Mouse (Mus musculus) stomach, postnatal 0 days (tissue): ENCODE data around the gene Sytl2. TPM values are rescaled to one million over a fixed set of nuclear protein-coding genes. Genes with fewer than 3 reads are reported as not detected.
A peak's percentile ranks its signal among the peaks of the same experiment; 100 is the strongest.

Experiments
- ATAC-seq: fragments of 200-750 bp; cut with Nextera tagmentation; 2 replicates; pipeline ENCODE4 v1.8.0; 2017; ENCODE audit not compliant: low FRiP score, low TSS enrichment
- DNase-seq: peaks from one replicate; pipeline ENCODE4 v3.0.0-alpha.2; 2016; ENCODE audit warnings: low spot score
- H3K27ac ChIP-seq: fragments of 300-500 bp; sonication (generic); replicated peaks from 2 replicates; pipeline ENCODE4 v1.5.1; 2014; ENCODE audit warnings: mild to moderate bottlenecking, control low read depth
- H3K27me3 ChIP-seq: fragments of 300-500 bp; sonication (generic); 2 replicates; pipeline ENCODE4 v1.6.1; 2014; ENCODE audit warnings: low read length; ENCODE audit not compliant: control insufficient read depth, insufficient read depth
- H3K36me3 ChIP-seq: fragments of 300-500 bp; sonication (generic); 2 replicates; pipeline ENCODE4 v1.6.1; 2014; ENCODE audit warnings: low read length, mixed read lengths; ENCODE audit not compliant: control insufficient read depth, insufficient read depth
- H3K4me1 ChIP-seq: fragments of 300-500 bp; sonication (generic); replicated peaks from 2 replicates; pipeline ENCODE4 v1.6.1; 2014; ENCODE audit warnings: antibody characterized with exemption; ENCODE audit not compliant: control insufficient read depth, insufficient read depth
- H3K4me2 ChIP-seq: fragments of 300-500 bp; sonication (generic); replicated peaks from 2 replicates; pipeline ENCODE4 v1.6.1; 2014; ENCODE audit warnings: low read depth, mild to moderate bottlenecking, control low read depth, moderate library complexity
- H3K4me3 ChIP-seq: fragments of 300-500 bp; sonication (generic); 2 replicates; pipeline ENCODE4 v1.5.1; 2014; ENCODE audit warnings: low read depth, low read length, control low read depth
- H3K9ac ChIP-seq: fragments of 300-500 bp; sonication (generic); 2 replicates; pipeline ENCODE4 v1.6.1; 2014; ENCODE audit warnings: mild to moderate bottlenecking, low read length, control low read depth, mixed read lengths
- H3K9me3 ChIP-seq: fragments of 300-500 bp; sonication (generic); 2 replicates; pipeline ENCODE4 v1.6.1; 2016; ENCODE audit warnings: low read length; ENCODE audit not compliant: control insufficient read depth
- CTCF ChIP-seq: IDR thresholded peaks from 2 replicates; pipeline ENCODE4 v1.5.1; 2016; ENCODE audit warnings: antibody characterized with exemption, low read depth, mild to moderate bottlenecking, moderate library complexity
- EP300 ChIP-seq: optimal IDR thresholded peaks from 2 replicates; pipeline ENCODE3; 2016; ENCODE audit warnings: antibody characterized with exemption
- WGBS: fragments of 180-500 bp; shearing (Covaris S2); extraction: QIAGEN DNeasy Blood & Tissue Kit; methylation state at CpG from one replicate; pipeline ENCODE4 v1.1.7; 2014; 5-methylcytosine and 5-hydroxymethylcytosine counted together
- polyA plus RNA-seq: library from polyadenylated mRNA; unstranded; fragments of >200 nt; fragmentation: Nextera tagmentation; extraction: Ambion mirVana; gene quantifications from 2 replicates; pipeline ENCODE4 v1.2.1, GENCODE M21; 2015

Gene Sytl2
- polyA plus RNA-seq, 1 experiment from 2014 or later = 32.3 TPM

DNA sequence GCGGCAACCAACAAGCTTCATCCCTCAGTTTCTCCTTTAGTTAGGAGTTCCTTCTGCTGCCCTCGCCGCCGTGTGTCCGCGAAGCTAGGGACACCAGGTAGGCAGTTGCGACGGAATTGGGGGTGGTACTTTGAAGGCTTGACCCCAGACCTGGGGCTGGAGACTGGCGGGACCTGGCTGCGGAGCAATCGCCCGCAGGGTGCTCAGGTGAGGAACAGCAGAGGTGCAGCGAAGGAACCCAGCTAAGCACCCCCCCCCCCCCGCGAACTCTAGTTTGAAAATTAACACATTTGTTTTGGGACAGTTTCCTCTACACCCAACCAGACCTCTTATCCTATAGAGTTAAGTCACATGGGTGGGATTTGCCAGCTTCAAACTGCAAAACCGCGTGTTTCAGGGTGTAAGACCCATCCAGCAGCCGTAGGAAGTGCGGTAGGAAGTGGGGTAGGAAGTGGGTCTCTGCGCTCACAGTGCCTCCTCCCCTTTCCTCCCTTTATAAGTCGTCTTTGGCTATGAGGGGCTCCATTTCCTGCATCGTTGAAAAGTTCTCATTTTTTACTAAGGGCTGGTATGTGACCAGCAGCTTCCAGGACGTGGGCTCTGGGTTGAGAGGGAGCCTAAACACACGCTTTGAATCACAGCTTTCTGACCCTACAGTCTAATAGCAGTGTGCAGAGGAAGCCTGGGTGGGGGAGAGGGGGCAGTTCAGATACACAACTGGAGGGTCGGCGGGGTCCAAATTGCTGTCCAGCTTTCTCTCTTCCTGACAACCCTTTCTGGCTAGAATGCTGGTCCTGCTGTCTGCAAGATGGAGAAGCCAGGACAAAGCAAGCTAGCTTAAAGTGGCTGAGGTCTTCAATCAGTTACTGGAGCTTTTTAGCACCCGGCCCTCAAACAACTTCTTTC lies 848 bp downstream of the Sytl2 start:
- H3K4me1 ChIP-seq = no peaks in the 10 kb centered on the region
- ATAC-seq = peak; percentile 44
- H3K27me3 ChIP-seq = no peaks in the 10 kb centered on the region
- H3K36me3 ChIP-seq = no peaks in the 10 kb centered on the region
- H3K4me3 ChIP-seq = peak overlapping the region; percentile 55
- H3K4me2 ChIP-seq = peak overlapping the region; percentile 90
- 2% methylated on average over 27 of the region's 27 CpGs for WGBS
- peak overlapping the region; percentile 58 for H3K27ac ChIP-seq
- H3K9ac ChIP-seq = peak overlapping the region; percentile 61
- TF ChIP-seq CTCF (no peak), EP300 (no peak)
- no peaks in the 10 kb centered on the region for H3K9me3 ChIP-seq
- DNase-seq = no peak

DNA sequence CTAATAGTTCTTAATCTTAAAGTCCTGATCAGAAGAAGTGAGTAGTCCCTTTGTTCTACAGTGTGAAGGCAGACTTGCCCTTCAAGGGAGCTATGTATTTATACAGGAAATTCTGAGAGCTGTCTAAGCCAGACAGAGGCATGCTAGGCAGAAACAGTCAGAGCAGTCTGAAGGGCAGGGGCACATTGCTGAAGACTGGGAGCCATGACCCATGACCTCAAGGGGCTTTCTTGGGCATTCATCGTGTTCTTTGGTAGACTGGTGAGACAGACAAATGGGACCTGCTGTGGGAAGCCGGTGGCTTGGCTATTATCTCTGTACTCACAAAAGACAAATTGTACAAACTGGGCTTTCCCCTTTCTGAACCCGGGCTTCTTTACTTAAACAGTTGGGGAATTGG lies 4.0 kb downstream of the Sytl2 start:
- DNase-seq (no peak), ATAC-seq (no peak)
- H3K36me3 ChIP-seq = no peaks in the 10 kb centered on the region
- no peaks in the 10 kb centered on the region for H3K27me3 ChIP-seq
- no peak for TF ChIP-seq EP300
- no peak for TF ChIP-seq CTCF
- H3K4me3 ChIP-seq = no peak overlapping the region
- no peak overlapping the region for H3K4me2 ChIP-seq
- no peaks in the 10 kb centered on the region for H3K4me1 ChIP-seq
- 10% methylated on average over 3 of the region's 3 CpGs for whole genome bisulfite sequencing
- no peak overlapping the region for H3K9ac ChIP-seq
- H3K9me3 ChIP-seq = no peaks in the 10 kb centered on the region
- no peak overlapping the region for H3K27ac ChIP-seq

- Histone ChIP-seq H3K4me2 (no peak overlapping the region), H3K36me3 (no peaks in the 10 kb centered on the region), H3K9ac (no peak overlapping the region), H3K9me3 (no peaks in the 10 kb centered on the region), H3K27me3 (no peaks in the 10 kb centered on the region), H3K4me3 (no peak overlapping the region), H3K4me1 (no peaks in the 10 kb centered on the region), H3K27ac (no peak overlapping the region)
- ATAC-seq (no peak), DNase-seq (no peak)
- TF ChIP-seq EP300 (no peak), CTCF (no peak)
- WGBS = 92% methylated on average over 1 of the region's 1 CpGs
These were observed 4.9 kb downstream of the Sytl2 start for GRCm38 (mm10) chr7:90306968-90307367.

GRCm38 (mm10) chr7:90308003-90308402 lies 6.0 kb downstream of the Sytl2 start:
- no peak for TF ChIP-seq EP300
- no peak for TF ChIP-seq CTCF
- Histone ChIP-seq H3K27me3 (no peaks in the 10 kb centered on the region), H3K9me3 (no peaks in the 10 kb centered on the region), H3K4me2 (no peak overlapping the region), H3K36me3 (no peaks in the 10 kb centered on the region), H3K9ac (no peak overlapping the region), H3K4me3 (no peak overlapping the region), H3K4me1 (no peaks in the 10 kb centered on the region), H3K27ac (no peak overlapping the region)
- no peak for ATAC-seq
- 68% methylated on average over 6 of the region's 6 CpGs for WGBS
- no peak for DNase-seq

DNA sequence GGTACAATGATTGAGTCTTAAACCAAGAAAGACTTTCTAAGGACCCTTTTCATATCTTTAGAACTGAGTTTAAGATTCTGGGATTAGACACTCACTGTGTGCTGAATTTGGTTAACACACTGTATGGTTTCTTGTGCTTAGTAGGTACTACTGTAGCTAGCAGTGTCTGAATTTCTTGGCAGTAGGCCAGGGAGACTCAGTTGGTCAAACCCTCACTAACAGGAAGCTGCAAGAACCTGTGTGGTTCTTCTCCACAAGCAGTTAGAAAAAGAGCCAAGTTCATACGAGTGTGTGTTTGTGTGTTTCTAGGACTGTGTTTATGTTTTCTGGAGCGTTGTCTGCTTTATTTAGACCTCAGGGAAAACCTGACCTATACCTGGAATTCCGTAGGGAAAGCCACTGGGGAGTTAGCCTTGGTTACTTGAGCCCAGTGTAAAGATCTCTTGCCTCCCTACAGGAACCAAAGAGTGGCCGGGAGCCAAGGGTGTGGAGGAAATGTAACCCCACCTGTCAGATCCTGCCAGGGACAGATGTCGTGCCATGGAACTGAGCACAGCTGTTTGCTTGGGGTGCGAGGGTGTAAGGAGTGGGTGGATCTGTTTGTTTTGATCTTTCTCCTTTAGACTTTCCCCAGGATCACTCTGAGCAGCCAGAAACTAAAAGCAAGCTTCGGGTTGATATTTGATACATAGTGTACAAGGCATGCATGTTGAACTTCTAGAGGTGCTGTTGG lies 10.3 kb downstream of the Sytl2 start:
- Histone ChIP-seq H3K4me2 (no peak overlapping the region), H3K36me3 (no peaks in the 10 kb centered on the region), H3K4me1 (no peaks in the 10 kb centered on the region), H3K27me3 (no peaks in the 10 kb centered on the region), H3K9ac (no peak overlapping the region), H3K4me3 (no peak overlapping the region), H3K9me3 (no peaks in the 10 kb centered on the region), H3K27ac (no peak overlapping the region)
- ATAC-seq = peak; percentile 87
- 31% methylated on average over 7 of the region's 7 CpGs for WGBS
- DNase-seq = peak; percentile 81
- no peak for TF ChIP-seq CTCF
- TF ChIP-seq EP300 = no peak

- Histone ChIP-seq H3K4me2 (no peak overlapping the region), H3K4me3 (no peak overlapping the region), H3K4me1 (no peaks in the 10 kb centered on the region), H3K36me3 (no peaks in the 10 kb centered on the region), H3K9ac (no peak overlapping the region), H3K27ac (no peak overlapping the region), H3K9me3 (no peaks in the 10 kb centered on the region), H3K27me3 (no peaks in the 10 kb centered on the region)
- no peak for TF ChIP-seq CTCF
- no peak for TF ChIP-seq EP300
- DNase-seq (no peak), ATAC-seq (no peak)
- WGBS = 67% methylated on average over 3 of the region's 3 CpGs
These were observed 11.4 kb downstream of the Sytl2 start for GRCm38 (mm10) chr7:90313421-90313820.
